Mouse (Mus musculus): ENCODE measurements around the gene Pigq. TPM values are rescaled to one million over a fixed set of nuclear protein-coding genes. Genes with fewer than 3 reads are reported as not detected.

The Pigq gene
- polyA plus RNA-seq, 1 experiment from 2014 or later = 41.4 TPM

DNA sequence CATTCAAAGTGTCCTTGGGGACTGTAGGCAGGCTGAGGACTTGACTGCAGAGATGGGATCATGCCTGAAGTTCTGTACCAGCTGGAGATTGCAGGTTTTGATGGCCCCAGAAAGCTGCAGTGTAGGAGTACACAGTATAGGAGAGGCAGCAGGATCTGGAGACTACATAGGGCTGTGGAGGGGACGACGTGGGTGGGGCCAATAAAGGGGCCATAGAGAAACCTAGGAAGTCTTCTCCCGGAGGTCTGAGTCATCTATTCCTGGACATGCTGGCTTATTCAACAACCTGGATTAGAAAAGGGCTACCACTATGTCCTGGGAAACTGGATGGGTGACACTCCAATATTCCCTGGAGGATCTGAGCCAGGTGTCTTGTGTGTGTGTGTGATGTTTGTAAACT, 11.0 kb upstream of the Pigq start:
- no peak for ATAC-seq (replicated peaks; ENCODE audit: insufficient number of reproducible peaks, low FRiP score, low TSS enrichment, low read depth)

GRCm38 (mm10) chr17:25954671-25955070, 9.9 kb upstream of the Pigq start:
- H3K4me3 ChIP-seq (ENCODE audit: low read depth, low read length) = no peak overlapping the region
- no peak overlapping the region for H3K27ac ChIP-seq (replicated peaks; ENCODE audit: low read depth, low read length)
- 80% methylated on average over 2 of the region's 2 CpGs for WGBS
- no peaks in the 10 kb centered on the region for H3K36me3 ChIP-seq (replicated peaks; ENCODE audit: control insufficient read depth, insufficient read depth, low read depth, low read length)
- no peak overlapping the region for H3K9ac ChIP-seq (replicated peaks; ENCODE audit: low read length)
- peaks cover 37% of the 10 kb centered on the region for H3K27me3 ChIP-seq (ENCODE audit: control insufficient read depth, insufficient read depth, low read length)
- H3K9me3 ChIP-seq (replicated peaks; ENCODE audit: control insufficient read depth, low read length) = no peaks in the 10 kb centered on the region
- ATAC-seq (replicated peaks; ENCODE audit: insufficient number of reproducible peaks, low FRiP score, low TSS enrichment, low read depth) (no peak), DNase-seq (ENCODE audit: low spot score) (no peak)
- H3K4me1 ChIP-seq (ENCODE audit: control insufficient read depth, insufficient read depth, low read length) = peaks cover 7% of the 10 kb centered on the region; the same call in 1 of the 2 replicates
- no peak overlapping the region for H3K4me2 ChIP-seq (ENCODE audit: low read depth, low read length)

More for the DNA sequence above, 11.0 kb upstream of the Pigq start:
- Histone ChIP-seq H3K9ac (replicated peaks; ENCODE audit: low read length) (no peak overlapping the region), H3K9me3 (replicated peaks; ENCODE audit: control insufficient read depth, low read length) (no peaks in the 10 kb centered on the region), H3K4me1 (ENCODE audit: control insufficient read depth, insufficient read depth, low read length) (peaks cover 7% of the 10 kb centered on the region; the same call in 1 of the 2 replicates), H3K4me2 (ENCODE audit: low read depth, low read length) (no peak overlapping the region), H3K27ac (replicated peaks; ENCODE audit: low read depth, low read length) (no peak overlapping the region), H3K36me3 (replicated peaks; ENCODE audit: control insufficient read depth, insufficient read depth, low read depth, low read length) (no peaks in the 10 kb centered on the region), H3K27me3 (ENCODE audit: control insufficient read depth, insufficient read depth, low read length) (peaks cover 29% of the 10 kb centered on the region), H3K4me3 (ENCODE audit: low read depth, low read length) (no peak overlapping the region)
- WGBS = 75% methylated on average over 3 of the region's 3 CpGs
- no peak for DNase-seq (ENCODE audit: low spot score)

DNA sequence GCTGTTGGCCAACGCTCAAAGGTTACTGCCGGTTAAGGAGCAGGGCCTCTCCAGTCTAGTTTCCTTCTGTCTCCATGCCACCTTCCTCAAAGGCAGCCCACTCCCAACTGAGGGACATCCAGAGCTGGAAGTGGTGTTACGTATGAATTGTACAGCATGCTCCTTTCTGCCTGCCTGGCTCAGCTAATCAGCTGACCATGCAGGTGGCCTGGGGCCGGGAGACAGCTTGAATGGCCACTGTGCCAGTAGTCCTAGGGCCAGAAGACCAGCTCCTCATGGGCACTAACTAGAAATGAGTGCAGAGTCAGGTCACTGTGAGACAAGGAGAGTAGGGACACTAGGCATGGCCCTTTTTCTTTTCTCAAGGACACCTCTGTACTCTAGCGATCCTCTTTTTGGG, 8.4 kb upstream of the Pigq start:
- Histone ChIP-seq H3K27me3 (ENCODE audit: control insufficient read depth, insufficient read depth, low read length) (peaks cover 37% of the 10 kb centered on the region), H3K9me3 (replicated peaks; ENCODE audit: control insufficient read depth, low read length) (no peaks in the 10 kb centered on the region), H3K4me3 (ENCODE audit: low read depth, low read length) (no peak overlapping the region), H3K36me3 (replicated peaks; ENCODE audit: control insufficient read depth, insufficient read depth, low read depth, low read length) (no peaks in the 10 kb centered on the region), H3K4me1 (ENCODE audit: control insufficient read depth, insufficient read depth, low read length) (peaks cover 7% of the 10 kb centered on the region; the same call in 1 of the 2 replicates), H3K4me2 (ENCODE audit: low read depth, low read length) (no peak overlapping the region), H3K27ac (replicated peaks; ENCODE audit: low read depth, low read length) (no peak overlapping the region), H3K9ac (replicated peaks; ENCODE audit: low read length) (no peak overlapping the region)
- 73% methylated on average over 5 of the region's 5 CpGs for WGBS
- ATAC-seq (replicated peaks; ENCODE audit: insufficient number of reproducible peaks, low FRiP score, low TSS enrichment, low read depth) (no peak), DNase-seq (ENCODE audit: low spot score) (no peak)

DNA sequence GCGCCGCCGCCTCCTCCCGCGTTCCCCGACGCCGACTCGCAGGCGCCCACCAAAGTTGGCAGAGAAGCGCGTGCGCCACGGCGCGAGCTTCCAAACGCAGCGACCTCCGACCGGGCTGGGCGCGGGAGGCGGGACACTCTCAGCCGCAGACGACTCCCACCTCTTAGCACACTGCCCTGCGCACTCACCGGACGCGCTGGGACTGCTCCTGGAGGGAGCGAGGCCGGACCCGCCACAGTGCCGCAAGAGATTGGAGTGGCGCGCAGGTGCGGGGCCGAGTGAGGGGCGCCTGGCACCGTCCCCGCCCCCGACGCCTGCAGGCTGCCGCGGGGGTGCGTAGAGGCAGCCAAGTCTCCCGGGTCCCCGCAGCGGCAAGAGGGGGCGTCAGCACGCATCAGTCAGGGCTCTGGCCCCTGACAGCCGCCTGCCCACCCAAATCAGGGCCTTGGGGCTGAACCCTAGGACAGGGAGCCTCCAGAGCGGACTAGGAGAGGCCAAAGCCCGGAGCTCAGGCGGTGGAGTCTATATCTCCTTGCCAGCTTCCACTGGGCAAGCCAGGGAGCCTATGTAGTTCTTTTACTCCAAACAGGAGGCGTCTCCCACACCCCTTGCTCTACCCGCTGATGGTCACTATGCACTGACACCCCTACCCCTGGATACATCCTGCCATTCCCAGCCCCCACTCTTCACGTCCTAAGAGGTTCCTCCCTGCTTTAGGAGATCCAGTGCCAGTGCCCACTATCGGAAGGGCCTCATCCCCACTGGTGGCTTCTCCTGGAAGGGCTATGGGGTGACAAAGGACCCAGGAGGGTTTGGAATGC, 7.3 kb upstream of the Pigq start, which contains the start of gene A930017K11Rik:
TSS of gene A930017K11Rik (minus strand) at position 763 of the 821 bp plus-strand sequence.
- 2% methylated on average over 58 of the region's 58 CpGs for WGBS
- Histone ChIP-seq H3K9ac (replicated peaks; ENCODE audit: low read length) (peak within 1 kb of the TSS; percentile 25), H3K9me3 (replicated peaks; ENCODE audit: control insufficient read depth, low read length) (no peaks in the 10 kb centered on the region), H3K36me3 (replicated peaks; ENCODE audit: control insufficient read depth, insufficient read depth, low read depth, low read length) (no peaks in the 10 kb centered on the region), H3K4me3 (ENCODE audit: low read depth, low read length) (peak within 1 kb of the TSS; percentile 38), H3K27me3 (ENCODE audit: control insufficient read depth, insufficient read depth, low read length) (peaks cover 37% of the 10 kb centered on the region), H3K27ac (replicated peaks; ENCODE audit: low read depth, low read length) (no peak within 1 kb of the TSS), H3K4me2 (ENCODE audit: low read depth, low read length) (peak within 1 kb of the TSS; percentile 76), H3K4me1 (ENCODE audit: control insufficient read depth, insufficient read depth, low read length) (peaks cover 7% of the 10 kb centered on the region; the same call in 1 of the 2 replicates)
- ATAC-seq (replicated peaks; ENCODE audit: insufficient number of reproducible peaks, low FRiP score, low TSS enrichment, low read depth) = no peak
- no peak for DNase-seq (ENCODE audit: low spot score)

- Histone ChIP-seq H3K36me3 (replicated peaks; ENCODE audit: control insufficient read depth, insufficient read depth, low read depth, low read length) (no peaks in the 10 kb centered on the region), H3K9me3 (replicated peaks; ENCODE audit: control insufficient read depth, low read length) (no peaks in the 10 kb centered on the region), H3K27me3 (ENCODE audit: control insufficient read depth, insufficient read depth, low read length) (peaks cover 37% of the 10 kb centered on the region), H3K9ac (replicated peaks; ENCODE audit: low read length) (peak overlapping the region; percentile 25), H3K27ac (replicated peaks; ENCODE audit: low read depth, low read length) (no peak overlapping the region), H3K4me2 (ENCODE audit: low read depth, low read length) (peak overlapping the region; percentile 76), H3K4me1 (ENCODE audit: control insufficient read depth, insufficient read depth, low read length) (peaks cover 7% of the 10 kb centered on the region; the same call in 1 of the 2 replicates), H3K4me3 (ENCODE audit: low read depth, low read length) (peak overlapping the region; percentile 38)
- ATAC-seq (replicated peaks; ENCODE audit: insufficient number of reproducible peaks, low FRiP score, low TSS enrichment, low read depth) (0 out of 2 replicates have a peak, but pooled peaks have one; percentile 16), DNase-seq (ENCODE audit: low spot score) (peak; percentile 19)
- 1% methylated on average over 32 of the region's 33 CpGs for whole genome bisulfite sequencing
Measured at GRCm38 (mm10) chr17:25951225-25951802, 6.6 kb upstream of the Pigq start.

DNA sequence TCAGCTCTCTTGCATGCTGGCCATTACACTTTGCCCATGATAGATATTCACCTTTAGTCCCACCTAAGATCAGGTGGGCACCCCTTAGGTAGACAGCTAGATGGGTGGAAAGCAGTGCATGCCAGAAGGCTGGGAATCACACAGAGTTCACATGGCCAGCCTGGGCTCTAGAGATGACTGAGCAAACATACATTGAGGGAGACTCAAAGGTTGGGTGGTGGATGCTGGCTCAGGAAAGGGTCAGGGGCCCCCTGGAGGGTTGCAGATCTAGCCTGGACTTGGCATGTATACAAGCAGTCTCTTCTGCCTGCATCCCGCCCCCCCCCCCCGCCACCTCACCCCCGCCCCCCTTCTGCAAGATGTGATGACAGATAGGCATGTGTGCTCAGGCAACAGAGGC, 6.0 kb upstream of the Pigq start:
- Histone ChIP-seq H3K27ac (replicated peaks; ENCODE audit: low read depth, low read length) (no peak overlapping the region), H3K9me3 (replicated peaks; ENCODE audit: control insufficient read depth, low read length) (no peaks in the 10 kb centered on the region), H3K4me1 (ENCODE audit: control insufficient read depth, insufficient read depth, low read length) (peaks cover 7% of the 10 kb centered on the region; the same call in 1 of the 2 replicates), H3K36me3 (replicated peaks; ENCODE audit: control insufficient read depth, insufficient read depth, low read depth, low read length) (no peaks in the 10 kb centered on the region), H3K4me3 (ENCODE audit: low read depth, low read length) (no peak overlapping the region), H3K4me2 (ENCODE audit: low read depth, low read length) (no peak overlapping the region), H3K27me3 (ENCODE audit: control insufficient read depth, insufficient read depth, low read length) (peaks cover 37% of the 10 kb centered on the region), H3K9ac (replicated peaks; ENCODE audit: low read length) (no peak overlapping the region)
- WGBS = no CpG with 5 or more reads among the region's 3 CpGs
- no peak for ATAC-seq (replicated peaks; ENCODE audit: insufficient number of reproducible peaks, low FRiP score, low TSS enrichment, low read depth)
- DNase-seq (ENCODE audit: low spot score) = no peak

DNA sequence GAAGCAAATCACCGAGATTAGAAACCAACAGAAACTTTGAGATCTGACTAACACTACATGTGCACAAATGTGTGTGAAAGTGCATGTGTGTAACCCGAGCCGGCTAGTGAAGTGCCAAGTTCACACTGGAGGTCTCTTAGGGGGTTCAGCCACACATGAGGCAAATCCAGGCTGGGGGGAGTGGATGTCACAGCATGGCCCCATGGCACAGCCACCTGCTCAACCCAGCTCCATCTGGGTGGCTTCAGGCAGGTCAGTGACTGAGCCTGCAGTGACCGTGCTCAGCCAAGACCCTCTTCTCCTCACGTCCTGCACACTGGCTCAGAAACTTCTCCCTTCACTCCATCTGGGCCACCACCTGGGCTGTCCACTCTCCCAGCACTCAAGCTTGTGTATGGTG, 5.2 kb upstream of the Pigq start:
- Histone ChIP-seq H3K27me3 (ENCODE audit: control insufficient read depth, insufficient read depth, low read length) (peaks cover 37% of the 10 kb centered on the region), H3K4me2 (ENCODE audit: low read depth, low read length) (no peak overlapping the region), H3K27ac (replicated peaks; ENCODE audit: low read depth, low read length) (no peak overlapping the region), H3K4me1 (ENCODE audit: control insufficient read depth, insufficient read depth, low read length) (peaks cover 7% of the 10 kb centered on the region; the same call in 1 of the 2 replicates), H3K9ac (replicated peaks; ENCODE audit: low read length) (no peak overlapping the region), H3K9me3 (replicated peaks; ENCODE audit: control insufficient read depth, low read length) (no peaks in the 10 kb centered on the region), H3K36me3 (replicated peaks; ENCODE audit: control insufficient read depth, insufficient read depth, low read depth, low read length) (no peaks in the 10 kb centered on the region), H3K4me3 (ENCODE audit: low read depth, low read length) (no peak overlapping the region)
- ATAC-seq (replicated peaks; ENCODE audit: insufficient number of reproducible peaks, low FRiP score, low TSS enrichment, low read depth) (no peak), DNase-seq (ENCODE audit: low spot score) (no peak)
- 71% methylated on average over 5 of the region's 5 CpGs for WGBS

GRCm38 (mm10) chr17:25948051-25948450, 3.3 kb upstream of the Pigq start:
- H3K36me3 ChIP-seq (replicated peaks; ENCODE audit: control insufficient read depth, insufficient read depth, low read depth, low read length) = no peaks in the 10 kb centered on the region
- no peak overlapping the region for H3K9ac ChIP-seq (replicated peaks; ENCODE audit: low read length)
- DNase-seq (ENCODE audit: low spot score) (no peak), ATAC-seq (replicated peaks; ENCODE audit: insufficient number of reproducible peaks, low FRiP score, low TSS enrichment, low read depth) (no peak)
- H3K9me3 ChIP-seq (replicated peaks; ENCODE audit: control insufficient read depth, low read length) = no peaks in the 10 kb centered on the region
- WGBS = 77% methylated on average over 8 of the region's 8 CpGs
- H3K4me3 ChIP-seq (ENCODE audit: low read depth, low read length) = no peak overlapping the region
- H3K4me1 ChIP-seq (ENCODE audit: control insufficient read depth, insufficient read depth, low read length) = peaks cover 7% of the 10 kb centered on the region; the same call in 1 of the 2 replicates
- peaks cover 31% of the 10 kb centered on the region for H3K27me3 ChIP-seq (ENCODE audit: control insufficient read depth, insufficient read depth, low read length)
- no peak overlapping the region for H3K27ac ChIP-seq (replicated peaks; ENCODE audit: low read depth, low read length)
- no peak overlapping the region for H3K4me2 ChIP-seq (ENCODE audit: low read depth, low read length)

Measured in embryonic facial prominence, embryonic 11.5 days (tissue).